Mouse (Mus musculus): ENCODE results near the gene Dop1b. TPM values are rescaled to one million over a fixed set of nuclear protein-coding genes. Genes with fewer than 3 reads are reported as not detected.
"Not testable (repeated sequence)": the region's sequence is repeated elsewhere in the genome, so short reads cannot be mapped to it uniquely, and the experiment has no call there.

The Dop1b gene
- 20.4 and 24.7 TPM in 2 replicates for polyA plus RNA-seq (2014; fragmentation: Nextera tagmentation; extraction: Ambion mirVana)

DNA sequence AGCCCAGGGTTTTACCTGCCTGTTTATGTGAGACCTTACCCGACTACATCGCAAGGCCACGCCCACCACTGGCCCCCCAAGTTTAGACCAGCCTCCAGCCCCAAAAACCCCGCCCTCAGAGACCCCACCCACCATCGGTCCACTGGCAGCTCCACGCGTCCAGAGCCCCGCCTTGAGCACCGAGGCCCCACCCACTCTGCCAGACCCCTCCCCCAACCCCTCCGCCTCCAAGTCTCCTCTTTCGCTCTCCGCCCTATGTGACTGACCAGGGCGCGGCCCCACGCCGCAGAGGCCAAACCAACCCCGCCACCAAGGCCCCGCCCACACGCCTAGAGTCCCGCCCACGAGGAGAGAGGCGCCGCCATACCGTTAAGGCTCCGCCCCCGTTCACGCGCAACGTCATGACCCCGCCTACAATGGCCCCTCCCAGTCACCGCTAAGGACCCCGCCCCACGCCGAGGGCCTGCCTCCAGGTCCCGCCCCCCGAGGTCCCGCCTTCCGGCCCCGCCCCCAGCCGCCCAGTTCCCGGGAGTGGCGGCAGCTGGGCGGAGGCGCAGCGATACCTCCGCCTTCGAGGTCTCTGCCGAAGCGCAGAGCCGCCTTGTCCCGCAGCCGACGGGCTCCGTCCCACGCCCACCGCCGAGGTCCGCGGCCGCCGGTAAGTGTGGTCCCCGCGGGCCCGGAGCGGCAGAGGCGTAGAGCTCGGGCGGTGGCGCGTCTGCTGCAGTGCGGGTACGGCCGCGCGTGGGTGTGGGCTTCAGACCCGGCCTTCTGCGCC lies at the start of gene Dop1b:
TSS of gene Dop1b (plus strand) at position 494 of the 778 bp plus-strand sequence.
- H3K27ac ChIP-seq (ENCODE audit: low read length): peak within 1 kb of the TSS; percentile 55; the same call in 1 of the 2 replicates
- H3K4me1 ChIP-seq (ENCODE audit: control insufficient read depth, insufficient read depth, low read length): peaks cover 8% of the 10 kb centered on the region
- no peaks in the 10 kb centered on the region for H3K9me3 ChIP-seq (ENCODE audit: control insufficient read depth, low read depth, low read length)
- H3K27me3 ChIP-seq (ENCODE audit: control insufficient read depth, insufficient read depth, low read length): no peaks in the 10 kb centered on the region
- WGBS: under 1% methylated on average over 77 of the region's 77 CpGs
- peak within 1 kb of the TSS; percentile 77 for H3K4me3 ChIP-seq (ENCODE audit: low read depth, low read length)
- ATAC-seq (ENCODE audit: insufficient number of reproducible peaks, insufficient read depth, low FRiP score, low read depth): peak; percentile 91
- H3K4me2 ChIP-seq (replicated peaks; ENCODE audit: low read depth, low read length): peak within 1 kb of the TSS; percentile 94
- H3K9ac ChIP-seq (replicated peaks; ENCODE audit: low read depth, low read length): peak within 1 kb of the TSS; percentile 67; the same call in 1 of the 2 replicates
- H3K36me3 ChIP-seq (ENCODE audit: control insufficient read depth, insufficient read depth, low read length): no peaks in the 10 kb centered on the region

DNA sequence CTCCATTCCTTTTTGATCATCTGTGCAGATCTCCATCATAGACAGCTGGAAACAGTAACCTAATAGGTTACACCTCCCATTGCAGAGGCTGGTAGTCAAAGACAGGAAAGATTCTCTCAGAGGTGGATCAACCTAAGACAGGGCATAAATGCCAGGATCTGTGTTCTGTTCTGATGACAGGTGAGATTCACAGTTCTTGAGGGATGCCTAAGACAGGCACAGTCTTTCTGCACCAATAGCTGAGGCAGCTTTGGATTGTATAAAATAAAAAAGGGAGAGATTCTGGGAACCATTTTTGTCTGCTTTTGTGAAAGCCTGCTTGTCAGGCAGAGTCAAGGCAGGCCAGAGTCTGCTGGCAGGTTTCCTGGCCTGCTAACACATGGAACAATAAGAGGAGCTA lies 43.7 kb upstream of the Dop1b start:
- Histone ChIP-seq H3K4me3 (ENCODE audit: low read depth, low read length) (no peak overlapping the region), H3K4me2 (replicated peaks; ENCODE audit: low read depth, low read length) (no peak overlapping the region), H3K36me3 (ENCODE audit: control insufficient read depth, insufficient read depth, low read length) (no peaks in the 10 kb centered on the region), H3K9me3 (ENCODE audit: control insufficient read depth, low read depth, low read length) (peaks cover 3% of the 10 kb centered on the region; the same call in 1 of the 2 replicates), H3K9ac (replicated peaks; ENCODE audit: low read depth, low read length) (no peak overlapping the region), H3K27me3 (ENCODE audit: control insufficient read depth, insufficient read depth, low read length) (no peaks in the 10 kb centered on the region), H3K27ac (ENCODE audit: low read length) (no peak overlapping the region), H3K4me1 (ENCODE audit: control insufficient read depth, insufficient read depth, low read length) (no peaks in the 10 kb centered on the region)
- no peak for ATAC-seq (ENCODE audit: insufficient number of reproducible peaks, insufficient read depth, low FRiP score, low read depth)

DNA sequence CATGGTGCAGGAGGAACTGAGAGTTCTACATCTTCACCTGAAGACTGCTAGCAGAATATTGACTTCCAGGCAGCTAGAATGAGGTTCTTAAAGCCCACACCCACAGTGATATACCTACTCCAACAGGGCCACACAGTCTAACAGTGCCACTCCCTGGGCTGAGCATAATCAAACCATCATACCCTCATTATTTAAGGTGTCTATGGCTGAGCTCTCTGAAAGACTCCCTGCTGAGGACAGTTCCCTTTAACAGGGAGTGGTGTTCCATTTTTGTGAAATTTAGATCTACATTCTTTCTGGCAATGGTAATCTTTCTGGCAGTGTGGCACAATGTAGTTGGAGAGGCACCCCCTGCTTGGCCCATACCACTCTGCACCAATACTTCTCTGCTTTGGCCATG lies 42.2 kb upstream of the Dop1b start:
- Histone ChIP-seq H3K4me1 (ENCODE audit: control insufficient read depth, insufficient read depth, low read length) (no peaks in the 10 kb centered on the region), H3K4me3 (ENCODE audit: low read depth, low read length) (no peak overlapping the region), H3K27ac (ENCODE audit: low read length) (no peak overlapping the region), H3K27me3 (ENCODE audit: control insufficient read depth, insufficient read depth, low read length) (no peaks in the 10 kb centered on the region), H3K36me3 (ENCODE audit: control insufficient read depth, insufficient read depth, low read length) (no peaks in the 10 kb centered on the region), H3K9ac (replicated peaks; ENCODE audit: low read depth, low read length) (no peak overlapping the region), H3K9me3 (ENCODE audit: control insufficient read depth, low read depth, low read length) (peaks cover 3% of the 10 kb centered on the region; the same call in 1 of the 2 replicates), H3K4me2 (replicated peaks; ENCODE audit: low read depth, low read length) (no peak overlapping the region)
- no peak for ATAC-seq (ENCODE audit: insufficient number of reproducible peaks, insufficient read depth, low FRiP score, low read depth)

GRCm38 (mm10) chr16:93670466-93670865 lies 41.2 kb upstream of the Dop1b start:
- ATAC-seq (ENCODE audit: insufficient number of reproducible peaks, insufficient read depth, low FRiP score, low read depth); H3K4me1 ChIP-seq (ENCODE audit: control insufficient read depth, insufficient read depth, low read length); H3K9me3 ChIP-seq (ENCODE audit: control insufficient read depth, low read depth, low read length); H3K27me3 ChIP-seq (ENCODE audit: control insufficient read depth, insufficient read depth, low read length); H3K4me3 ChIP-seq (ENCODE audit: low read depth, low read length); H3K9ac ChIP-seq (replicated peaks; ENCODE audit: low read depth, low read length); H3K27ac ChIP-seq (ENCODE audit: low read length); H3K4me2 ChIP-seq (replicated peaks; ENCODE audit: low read depth, low read length); H3K36me3 ChIP-seq (ENCODE audit: control insufficient read depth, insufficient read depth, low read length): not testable (repeated sequence)
- 33% methylated on average over 4 of the region's 4 CpGs for WGBS

- H3K27me3 ChIP-seq (ENCODE audit: control insufficient read depth, insufficient read depth, low read length): no peaks in the 10 kb centered on the region
- H3K36me3 ChIP-seq (ENCODE audit: control insufficient read depth, insufficient read depth, low read length): no peaks in the 10 kb centered on the region
- no peaks in the 10 kb centered on the region for H3K4me1 ChIP-seq (ENCODE audit: control insufficient read depth, insufficient read depth, low read length)
- peaks cover 3% of the 10 kb centered on the region; the same call in 1 of the 2 replicates for H3K9me3 ChIP-seq (ENCODE audit: control insufficient read depth, low read depth, low read length)
- 90% methylated on average over 5 of the region's 5 CpGs for WGBS
- H3K9ac ChIP-seq (replicated peaks; ENCODE audit: low read depth, low read length): no peak overlapping the region
- no peak overlapping the region for H3K27ac ChIP-seq (ENCODE audit: low read length)
- no peak overlapping the region for H3K4me2 ChIP-seq (replicated peaks; ENCODE audit: low read depth, low read length)
- no peak for ATAC-seq (ENCODE audit: insufficient number of reproducible peaks, insufficient read depth, low FRiP score, low read depth)
- no peak overlapping the region for H3K4me3 ChIP-seq (ENCODE audit: low read depth, low read length)
These were observed 40.6 kb upstream of the Dop1b start for GRCm38 (mm10) chr16:93671064-93671463.

DNA sequence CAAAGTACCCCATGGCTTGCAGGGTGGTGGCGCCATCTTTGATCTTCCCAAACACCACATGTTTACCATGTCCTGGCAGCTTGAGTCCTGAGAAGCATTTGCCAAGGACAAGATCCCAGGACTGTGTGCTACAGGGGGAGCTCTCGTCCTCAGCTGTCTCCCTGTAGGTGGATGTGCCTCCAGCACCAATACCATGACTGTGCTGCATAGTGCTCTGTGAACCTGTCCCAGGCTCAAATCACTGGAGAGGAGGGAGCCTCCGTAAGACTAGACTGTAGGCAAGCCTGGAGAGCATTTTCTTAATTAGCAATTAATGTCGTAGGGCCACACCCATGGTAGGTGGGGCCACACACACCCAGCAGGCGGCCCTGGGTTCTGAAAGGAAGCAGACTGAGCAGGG lies 35.3 kb upstream of the Dop1b start:
- Histone ChIP-seq H3K27me3 (ENCODE audit: control insufficient read depth, insufficient read depth, low read length) (no peaks in the 10 kb centered on the region), H3K9ac (replicated peaks; ENCODE audit: low read depth, low read length) (no peak overlapping the region), H3K4me2 (replicated peaks; ENCODE audit: low read depth, low read length) (no peak overlapping the region), H3K27ac (ENCODE audit: low read length) (no peak overlapping the region), H3K4me1 (ENCODE audit: control insufficient read depth, insufficient read depth, low read length) (no peaks in the 10 kb centered on the region), H3K4me3 (ENCODE audit: low read depth, low read length) (no peak overlapping the region), H3K36me3 (ENCODE audit: control insufficient read depth, insufficient read depth, low read length) (no peaks in the 10 kb centered on the region), H3K9me3 (ENCODE audit: control insufficient read depth, low read depth, low read length) (no peaks in the 10 kb centered on the region)
- WGBS: 82% methylated on average over 5 of the region's 5 CpGs
- ATAC-seq (ENCODE audit: insufficient number of reproducible peaks, insufficient read depth, low FRiP score, low read depth): no peak

GRCm38 (mm10) chr16:93678206-93678605 lies 33.5 kb upstream of the Dop1b start:
- Histone ChIP-seq H3K4me1 (ENCODE audit: control insufficient read depth, insufficient read depth, low read length) (peaks cover 1% of the 10 kb centered on the region; the same call in 1 of the 2 replicates), H3K27ac (ENCODE audit: low read length) (no peak overlapping the region), H3K9me3 (ENCODE audit: control insufficient read depth, low read depth, low read length) (no peaks in the 10 kb centered on the region), H3K4me2 (replicated peaks; ENCODE audit: low read depth, low read length) (no peak overlapping the region), H3K36me3 (ENCODE audit: control insufficient read depth, insufficient read depth, low read length) (no peaks in the 10 kb centered on the region), H3K9ac (replicated peaks; ENCODE audit: low read depth, low read length) (no peak overlapping the region), H3K4me3 (ENCODE audit: low read depth, low read length) (no peak overlapping the region), H3K27me3 (ENCODE audit: control insufficient read depth, insufficient read depth, low read length) (0 out of 2 replicates have a peak, but pooled peaks cover 3% of the 10 kb centered on the region)
- no peak for ATAC-seq (ENCODE audit: insufficient number of reproducible peaks, insufficient read depth, low FRiP score, low read depth)
- 82% methylated on average over 4 of the region's 4 CpGs for WGBS

- no peak overlapping the region for H3K9ac ChIP-seq (replicated peaks; ENCODE audit: low read depth, low read length)
- ATAC-seq (ENCODE audit: insufficient number of reproducible peaks, insufficient read depth, low FRiP score, low read depth): no peak
- WGBS: 56% methylated on average over 9 of the region's 9 CpGs
These were observed 32.5 kb upstream of the Dop1b start for GRCm38 (mm10) chr16:93679165-93679564.

More at GRCm38 (mm10) chr16:93679165-93679564, 32.5 kb upstream of the Dop1b start:
- Histone ChIP-seq H3K4me3 (ENCODE audit: low read depth, low read length) (no peak overlapping the region), H3K4me2 (replicated peaks; ENCODE audit: low read depth, low read length) (no peak overlapping the region), H3K27ac (ENCODE audit: low read length) (no peak overlapping the region), H3K36me3 (ENCODE audit: control insufficient read depth, insufficient read depth, low read length) (no peaks in the 10 kb centered on the region), H3K27me3 (ENCODE audit: control insufficient read depth, insufficient read depth, low read length) (peaks cover 5% of the 10 kb centered on the region; the same call in 1 of the 2 replicates), H3K4me1 (ENCODE audit: control insufficient read depth, insufficient read depth, low read length) (peaks cover 10% of the 10 kb centered on the region; the same call in 1 of the 2 replicates), H3K9me3 (ENCODE audit: control insufficient read depth, low read depth, low read length) (no peaks in the 10 kb centered on the region)
